Mouse (Mus musculus): ENCODE data around the gene Zfp568.

DNA sequence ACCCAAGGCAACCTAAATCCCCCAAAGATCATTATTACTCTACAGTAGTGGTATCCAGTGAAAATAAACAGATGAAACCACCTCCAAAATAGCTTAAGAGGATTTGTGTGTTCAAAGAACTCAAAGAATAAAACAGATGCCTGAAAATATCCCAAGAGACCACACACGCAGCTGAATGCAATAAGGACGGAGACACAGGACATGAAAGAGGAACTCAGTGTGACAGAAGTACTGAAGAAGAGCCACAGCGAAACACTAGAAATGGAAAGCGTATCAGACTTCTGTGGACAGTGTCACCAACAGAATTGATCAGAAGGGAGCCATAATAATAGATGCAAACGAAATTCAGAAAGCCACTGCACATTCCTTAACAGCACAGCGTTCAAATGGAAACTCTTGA lies 44.9 kb upstream of the Zfp568 start:
- TF ChIP-seq POLR2A (IDR thresholded peaks at IDR 0.05; ENCODE audit: control insufficient read depth, low read depth, low read length) (no peak), CTCF (IDR thresholded peaks at IDR 0.05; ENCODE audit: control insufficient read depth, insufficient read depth, insufficient replicate concordance, low read depth, low read length) (no peak)

Measured in testis, adult 2 months (tissue).